Mouse (Mus musculus) cerebellum, postnatal 36 days (tissue): ENCODE data around the gene Prss33.

Source experiments
- DNase-seq, 2 experiments: peaks; one replicate each; pipeline ENCODE4 v3.0.0; 2021 to 2022; ENCODE audit warnings: mixed read lengths in 2 of 2

Gene Prss33

GRCm38 (mm10) chr17:23783352-23783751, 52.5 kb downstream of the Prss33 start:
- no peak for DNase-seq
